Mouse (Mus musculus): ENCODE measurements at regions not wholly inside any gene's neighbourhood (a gene's known extent, or its start where the extent isn't known, plus 50 kb on each side); places are given as distances from the start of the nearest gene placed in this dataset.

DNA sequence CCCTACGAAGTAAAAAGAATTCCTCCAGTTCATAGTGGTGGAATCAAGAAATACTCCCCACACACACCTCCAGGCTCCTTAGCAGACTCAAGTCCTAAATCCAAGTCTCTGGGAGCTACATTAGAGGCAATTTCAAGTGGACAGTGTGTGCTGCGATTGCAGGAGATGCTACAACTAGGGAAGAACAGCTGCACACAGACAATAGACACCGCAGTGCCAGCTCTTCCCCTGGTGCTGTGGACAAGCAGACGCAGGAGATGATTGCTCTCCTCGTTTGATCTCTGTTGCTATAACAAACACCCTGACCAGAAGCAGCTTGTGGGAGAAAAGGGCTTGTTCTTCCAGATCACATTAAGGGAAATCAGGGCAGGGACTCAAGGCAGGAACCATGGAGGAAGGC, 517.1 kb upstream of the Adam5 start:
- DNase-seq (ENCODE audit: low spot score in 2 of 2) = no peak

DNA sequence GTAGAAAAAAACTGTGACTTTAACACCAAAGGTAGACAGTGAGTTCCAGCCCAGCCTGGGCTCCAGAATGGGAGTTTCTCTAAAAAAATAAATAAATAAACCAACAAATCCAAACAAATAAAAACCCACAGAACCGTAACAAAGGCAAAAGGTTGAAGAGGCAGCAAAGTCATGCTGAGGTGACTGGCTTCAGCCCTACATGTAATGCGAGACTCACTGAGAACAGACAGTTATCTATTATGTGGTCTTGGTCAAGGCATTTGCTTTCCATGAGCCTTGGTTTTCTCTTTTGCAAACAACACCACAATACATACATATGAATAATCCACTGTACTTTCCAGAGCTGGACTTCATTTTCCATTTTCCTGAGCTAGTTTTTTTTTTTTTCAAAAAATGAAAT, 516.6 kb upstream of the Adam5 start:
- no peak for DNase-seq (ENCODE audit: low spot score in 2 of 2)

DNA sequence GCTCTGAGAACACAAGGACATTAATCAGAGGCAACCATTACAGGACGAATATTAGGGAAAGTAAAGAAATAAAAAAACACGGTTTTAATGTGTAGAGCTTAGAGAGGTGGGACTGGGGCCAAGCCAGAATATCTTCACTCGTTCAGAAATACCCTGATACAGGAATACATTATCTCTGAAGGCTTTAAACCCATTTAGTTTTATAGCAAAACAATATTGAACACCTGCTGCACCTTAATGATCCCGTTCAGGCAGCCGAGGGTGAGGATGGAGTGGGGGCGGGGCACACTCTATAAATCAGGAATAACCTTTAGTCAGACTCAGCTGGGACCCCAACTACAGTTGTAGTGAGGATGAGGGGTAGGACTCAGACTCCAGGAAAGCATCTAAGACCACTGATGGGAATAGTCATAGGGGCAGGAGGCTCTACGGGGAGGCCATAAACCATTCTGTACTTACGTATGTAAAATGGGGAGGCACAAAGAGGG, 508.0 kb upstream of the Adam5 start:
- no peak for DNase-seq (ENCODE audit: low spot score in 2 of 2)

DNA sequence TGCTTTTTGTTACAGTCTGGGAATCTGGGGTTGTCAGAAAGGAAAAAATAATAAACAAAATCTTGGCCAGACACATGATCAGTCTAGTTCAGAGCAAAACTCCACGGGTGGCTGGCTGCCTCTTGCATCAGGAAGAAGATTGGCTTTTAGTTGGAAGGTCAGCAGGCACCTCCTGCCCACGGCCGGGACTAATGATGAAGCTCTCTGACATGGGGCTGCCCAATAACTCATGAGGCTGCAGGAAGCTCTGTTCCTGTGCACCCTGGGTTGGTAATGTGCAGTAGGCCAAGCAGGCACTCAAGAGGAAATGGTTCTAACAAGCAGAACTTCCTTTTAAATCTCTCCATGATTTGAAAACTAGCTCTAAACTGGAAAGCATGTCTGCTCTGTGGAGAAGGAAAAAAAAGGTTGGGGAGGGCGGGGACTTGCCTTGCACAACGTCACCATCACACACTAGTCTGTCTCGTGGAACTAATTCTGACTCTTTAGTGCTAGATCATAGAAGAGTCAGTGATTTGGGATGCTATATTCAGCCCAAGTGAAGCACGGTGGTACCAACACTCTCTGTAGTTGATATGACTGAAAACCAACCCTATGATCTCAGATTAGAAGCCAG, 507.1 kb upstream of the Adam5 start:
- peak in 1 of 2 experiments; percentile 18 for DNase-seq (ENCODE audit: low spot score in 2 of 2)

DNA sequence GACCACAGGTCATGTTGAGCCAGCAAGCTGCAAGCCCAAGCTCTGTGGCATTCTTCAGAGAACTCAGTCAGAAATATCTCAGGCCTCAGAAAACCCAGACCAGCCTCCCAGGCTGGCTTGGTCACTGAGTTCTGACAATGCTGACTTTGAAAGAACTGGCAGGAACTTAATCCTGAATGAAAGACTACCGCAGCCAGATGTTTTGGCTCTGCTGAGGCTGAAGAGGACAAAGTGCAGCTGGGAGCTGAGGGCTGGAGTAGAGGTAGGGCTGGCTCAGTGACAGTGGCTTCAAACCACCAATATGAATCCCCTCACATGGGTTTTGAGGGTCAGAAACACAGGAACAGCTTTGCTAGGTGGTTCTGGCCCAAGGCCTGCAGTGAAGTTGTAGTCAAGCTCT, 505.6 kb upstream of the Adam5 start:
- DNase-seq (ENCODE audit: low spot score in 2 of 2) = peak; percentile 46 to 62

DNA sequence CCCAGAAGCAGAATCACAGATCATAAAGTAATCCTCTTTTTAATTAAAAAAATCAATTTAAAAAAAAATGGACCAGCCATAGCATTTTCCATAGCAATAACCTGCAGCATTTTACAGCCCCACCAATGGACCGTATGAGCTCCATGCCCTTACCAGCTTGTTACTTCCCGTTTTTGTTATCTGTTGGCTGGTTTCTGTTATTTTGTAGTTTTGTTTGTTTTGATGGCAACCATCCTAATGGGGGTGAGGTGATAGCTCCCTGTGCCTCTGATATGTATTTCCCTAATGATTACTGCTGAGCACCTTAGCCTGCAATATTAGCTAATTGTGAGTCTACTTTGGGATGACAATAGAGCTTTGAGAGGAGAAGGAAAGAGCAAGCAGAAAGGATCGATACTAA, 504.1 kb upstream of the Adam5 start:
- DNase-seq (ENCODE audit: low spot score in 2 of 2) = no peak

DNA sequence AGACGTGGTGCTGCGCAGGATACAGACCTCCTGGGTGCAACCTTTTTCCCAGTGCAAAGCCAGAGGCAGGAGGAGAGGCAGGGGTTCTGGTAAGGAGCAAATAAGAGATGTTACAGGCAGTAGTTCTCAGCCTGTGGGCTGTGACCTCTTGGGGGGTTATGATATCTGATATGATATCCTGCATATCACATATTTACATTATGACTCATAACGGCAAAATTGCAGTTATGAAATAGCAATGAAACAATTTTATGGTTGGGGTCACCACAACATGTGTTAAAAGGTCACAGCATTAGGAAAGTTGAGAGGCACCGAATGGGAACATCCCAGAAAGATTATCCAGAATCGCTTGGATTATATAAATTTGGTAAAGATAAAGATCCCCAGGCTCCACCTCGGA, 502.8 kb upstream of the Adam5 start:
- DNase-seq (ENCODE audit: low spot score in 2 of 2) = no peak

DNA sequence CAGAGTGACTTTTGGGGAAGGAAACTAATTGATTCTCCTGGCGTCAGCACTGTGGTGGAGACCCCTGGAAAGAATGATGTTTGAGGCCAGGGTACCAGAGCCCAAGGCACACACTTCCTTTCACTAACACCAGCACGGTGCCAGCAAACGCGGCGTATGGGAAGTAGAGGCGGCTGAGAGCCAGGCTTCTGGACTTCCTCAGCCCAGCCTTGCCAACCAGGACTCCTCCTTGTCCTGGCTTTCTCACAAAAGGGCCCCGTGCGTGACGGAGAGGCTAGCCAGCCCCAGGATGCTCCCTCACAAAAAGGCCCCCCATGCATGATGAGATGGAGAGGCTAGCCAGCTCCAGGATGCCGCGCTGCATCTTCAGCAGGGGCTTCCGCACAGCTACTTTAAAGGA, 502.1 kb upstream of the Adam5 start:
- no peak for DNase-seq (ENCODE audit: low spot score in 2 of 2)

DNA sequence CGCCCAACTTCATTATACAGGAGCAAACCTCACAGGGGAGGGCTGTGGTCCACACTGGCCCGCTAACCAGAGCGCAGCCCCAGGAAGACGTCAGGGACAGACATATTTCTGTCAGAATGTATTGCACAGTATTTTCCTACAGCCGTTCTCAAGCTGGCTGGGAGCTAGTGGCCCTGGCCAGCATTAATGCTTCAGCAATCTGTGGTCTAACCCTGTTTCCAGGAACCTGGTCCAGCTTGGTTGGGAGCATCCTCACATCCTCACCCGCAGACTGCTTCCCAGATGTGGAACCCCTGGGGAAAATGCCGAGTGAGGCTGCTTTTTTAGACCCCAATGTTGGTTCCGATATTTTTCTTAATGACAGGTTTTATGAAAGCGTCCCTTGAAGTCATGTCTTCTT, 500.6 kb upstream of the Adam5 start:
- no peak for DNase-seq (ENCODE audit: low spot score in 2 of 2)

DNA sequence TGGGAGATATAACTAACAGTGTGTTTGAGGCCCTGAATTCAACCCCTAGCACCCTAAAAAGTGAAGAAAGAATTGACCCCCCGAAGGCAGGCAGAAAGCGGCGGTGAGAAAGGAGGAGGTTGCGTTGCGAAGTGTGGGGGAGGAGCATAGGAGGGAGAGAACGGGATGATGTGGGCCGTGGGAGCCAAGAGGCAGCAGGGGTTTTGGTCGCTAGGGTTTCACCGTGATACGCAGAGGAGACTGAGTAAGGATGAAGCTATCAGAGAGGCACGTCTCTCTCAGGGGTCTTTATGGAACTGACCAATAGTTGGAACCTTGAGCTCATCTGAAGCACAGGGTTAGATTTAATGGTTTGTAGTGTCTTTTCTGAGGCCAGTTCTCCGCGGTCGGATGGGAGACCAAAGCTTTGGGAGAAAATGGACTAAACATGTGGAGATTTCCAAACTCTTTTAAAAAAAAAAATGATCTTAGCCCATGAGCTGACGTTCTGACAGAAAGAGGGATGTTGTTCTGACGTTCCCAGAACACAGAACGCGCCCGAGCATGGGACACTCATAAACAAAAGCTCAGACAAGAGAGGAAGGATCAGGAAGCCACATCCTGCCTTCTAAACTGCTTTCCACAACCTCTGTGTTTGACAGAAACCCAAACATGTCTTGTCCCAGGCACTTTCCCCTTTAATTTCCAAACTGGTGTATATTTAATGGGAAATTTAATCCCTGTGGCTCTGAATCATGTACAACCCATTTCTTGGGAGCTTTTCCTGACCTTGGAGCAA, 499.7 kb upstream of the Adam5 start:
- DNase-seq (ENCODE audit: low spot score in 2 of 2) = no peak

DNA sequence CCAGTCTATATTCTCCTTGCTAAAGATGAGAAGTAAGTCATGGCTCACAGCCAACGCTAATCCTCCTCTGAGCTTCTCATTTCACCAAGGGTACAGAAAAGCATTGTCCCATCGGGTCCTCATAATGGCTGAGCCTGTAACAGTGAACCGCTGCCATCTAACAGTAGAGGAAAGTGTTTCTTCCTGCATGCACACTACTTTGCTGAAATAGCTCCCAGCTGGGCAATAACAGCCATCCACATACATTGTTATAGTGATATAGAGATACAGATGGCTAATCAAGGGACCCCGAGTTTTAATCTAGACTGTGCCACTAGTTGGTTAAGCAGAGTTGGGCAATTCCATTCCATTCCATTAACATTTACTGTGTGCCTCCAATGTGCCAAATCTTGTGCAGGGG, 492.2 kb upstream of the Adam5 start:
- no peak for DNase-seq (ENCODE audit: low spot score in 2 of 2)

DNA sequence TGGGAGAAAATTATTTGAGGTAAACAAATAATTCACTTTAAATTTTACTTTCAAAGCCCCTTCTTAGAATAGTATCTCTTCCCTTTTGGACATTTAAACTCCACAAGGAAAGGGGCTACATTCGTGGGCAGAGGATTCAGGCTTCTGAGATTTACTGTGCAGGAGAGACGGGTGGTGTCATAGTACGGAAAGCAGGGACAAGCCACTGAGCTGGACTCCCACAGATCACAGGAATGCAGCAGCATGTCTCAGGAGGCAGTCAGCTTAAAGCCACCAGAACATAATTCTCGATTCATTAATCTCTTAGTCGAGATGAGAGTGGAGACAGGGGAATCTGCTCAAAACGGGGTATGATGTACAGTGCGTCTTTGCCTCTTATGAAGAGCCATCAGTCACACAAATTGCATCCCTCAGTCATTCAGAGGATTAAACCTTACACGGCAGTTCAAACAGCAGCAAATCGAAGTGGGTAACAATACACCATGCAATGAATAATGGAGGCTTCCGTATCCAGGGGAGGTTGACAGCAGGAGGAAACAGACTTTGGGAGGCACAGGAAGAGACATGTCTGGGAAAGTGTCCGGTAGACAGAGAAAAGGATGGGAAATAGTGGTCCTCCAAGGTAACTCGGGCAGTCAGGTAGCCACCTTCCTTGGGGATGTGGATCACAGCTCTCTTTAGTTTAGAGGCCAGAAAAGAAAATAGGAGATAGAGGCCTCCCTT, 487.8 kb upstream of the Adam5 start:
- DNase-seq (ENCODE audit: low spot score in 2 of 2) = no peak

DNA sequence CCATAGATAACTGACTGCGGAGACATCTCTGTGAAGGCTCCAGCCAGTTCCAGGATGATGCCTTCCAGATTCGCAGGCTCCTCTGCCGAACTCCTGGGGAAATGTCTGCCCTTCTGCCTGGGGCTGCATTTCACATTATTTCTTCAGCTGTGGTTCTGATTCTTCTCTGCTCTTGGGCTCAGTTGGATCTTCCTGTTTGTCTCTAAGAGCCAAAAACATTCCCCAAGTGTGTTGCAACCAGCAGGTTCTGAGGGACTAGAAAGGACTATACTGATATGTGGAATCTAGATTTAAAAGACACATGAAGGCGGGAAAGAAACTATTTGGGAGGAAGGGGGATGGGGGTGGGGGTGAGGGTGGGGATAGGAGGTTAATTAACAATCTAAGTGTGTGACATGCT, 483.8 kb upstream of the Adam5 start:
- DNase-seq (ENCODE audit: low spot score in 2 of 2) = peak; percentile 21 to 52

DNA sequence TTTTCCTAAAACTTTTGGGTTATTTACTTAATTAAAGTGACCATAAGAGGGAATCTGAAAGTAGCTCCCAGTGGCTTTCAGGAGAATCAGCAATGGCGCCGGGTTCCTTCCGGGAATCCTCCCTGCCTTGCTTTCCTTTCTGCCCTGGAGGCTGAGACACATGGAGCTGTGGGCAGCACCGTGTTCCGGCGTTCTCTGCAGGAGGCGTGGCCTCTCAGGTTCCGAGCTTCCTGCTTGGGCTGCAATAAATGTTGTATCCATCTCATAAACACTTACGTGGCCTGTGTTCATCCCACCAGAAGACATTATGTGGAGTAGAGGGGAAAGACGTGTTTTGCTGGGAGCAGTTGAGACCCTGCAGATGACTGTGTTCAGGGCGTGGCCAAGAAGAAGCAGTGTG, 483.3 kb upstream of the Adam5 start:
- DNase-seq (ENCODE audit: low spot score in 2 of 2) = peak; percentile 16 to 22

DNA sequence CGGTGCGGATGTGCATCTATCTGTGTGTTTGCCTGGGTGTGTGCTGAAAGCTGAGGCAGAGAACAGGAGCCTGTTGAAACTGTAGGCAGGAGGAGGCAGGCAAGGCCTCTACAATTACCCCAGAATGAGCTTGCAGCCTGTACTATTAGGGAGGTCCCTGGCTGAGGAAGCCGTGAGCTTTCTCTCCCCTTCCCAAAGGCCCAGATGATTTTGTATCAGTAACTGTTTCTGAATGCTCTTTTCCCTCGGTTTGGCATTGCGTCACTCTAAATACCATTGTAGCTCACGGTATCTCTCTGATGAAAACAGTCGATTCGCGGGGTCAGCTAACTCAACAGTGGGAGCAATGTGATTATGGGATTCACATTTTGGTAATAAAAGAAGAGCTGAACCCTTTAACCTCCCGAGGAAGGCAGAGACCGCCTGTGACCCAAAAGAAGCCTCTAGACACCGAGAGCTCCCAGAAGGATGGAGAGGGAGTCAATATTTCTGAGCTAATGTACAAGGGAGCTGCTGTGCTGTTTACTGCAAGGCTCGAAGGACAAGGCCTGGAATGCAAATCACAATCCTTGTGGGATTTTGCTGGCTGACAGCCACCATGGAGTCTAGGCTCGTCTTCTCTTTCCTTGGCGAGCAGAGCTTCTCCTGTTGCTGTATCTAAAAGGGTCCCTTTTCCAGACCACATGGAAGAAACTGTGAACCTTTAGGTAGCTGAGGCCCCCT, 482.8 kb upstream of the Adam5 start:
- DNase-seq (ENCODE audit: low spot score in 2 of 2) = peak; percentile 32 to 49

Data from heart, adult 9 months (tissue).